Mouse (Mus musculus): Measurements from ENCODE around the gene Parp14.

GRCm38 (mm10) chr16:35806973-35807662 lies 64.2 kb downstream of the Parp14 start:
- TF ChIP-seq CTCF (conservative IDR thresholded peaks at IDR 0.05; ENCODE audit: low read length): no peak
- TF ChIP-seq NANOG (IDR thresholded peaks at IDR 0.05; ENCODE audit: borderline replicate concordance, low read length): no peak

Data from E14TG2a.4 (cell line).